Mouse (Mus musculus): Measurements from ENCODE around the gene Syngap1. TPM values are rescaled to one million over a fixed set of nuclear protein-coding genes. Genes with fewer than 3 reads are reported as not detected.

The Syngap1 gene
- total RNA-seq, 2 experiments from 2014 or later, result 3.4 to 3.5 TPM

DNA sequence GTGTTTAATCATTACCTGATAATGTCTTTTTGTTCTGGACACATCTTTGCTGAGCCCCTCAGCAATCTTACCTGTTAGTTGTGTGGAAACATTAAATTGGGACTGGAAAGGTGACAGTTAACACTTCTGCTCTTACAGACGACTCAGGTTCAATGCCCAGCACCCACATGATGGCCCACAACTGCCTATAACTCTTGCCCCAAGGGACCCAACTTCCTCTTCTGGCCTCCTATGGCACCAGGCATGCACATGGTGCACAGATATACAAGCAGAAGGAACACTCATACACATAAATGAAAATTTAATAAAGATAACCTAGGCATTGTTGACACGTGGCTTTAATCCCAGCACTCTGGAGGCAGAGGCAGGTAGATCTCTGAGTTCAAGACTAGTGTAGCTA is 38.4 kb downstream of the Syngap1 start:
- intact Hi-C loops (cut with DNase I), result no loop called here
- no peak for DNase-seq

GRCm38 (mm10) chr17:26981050-26981449 is 40.0 kb downstream of the Syngap1 start:
- intact Hi-C loops (cut with DNase I), result no loop called here
- no peak for DNase-seq

GRCm38 (mm10) chr17:26983382-26983781 is 42.3 kb downstream of the Syngap1 start:
- intact Hi-C loops (cut with DNase I), result no loop called here

DNA sequence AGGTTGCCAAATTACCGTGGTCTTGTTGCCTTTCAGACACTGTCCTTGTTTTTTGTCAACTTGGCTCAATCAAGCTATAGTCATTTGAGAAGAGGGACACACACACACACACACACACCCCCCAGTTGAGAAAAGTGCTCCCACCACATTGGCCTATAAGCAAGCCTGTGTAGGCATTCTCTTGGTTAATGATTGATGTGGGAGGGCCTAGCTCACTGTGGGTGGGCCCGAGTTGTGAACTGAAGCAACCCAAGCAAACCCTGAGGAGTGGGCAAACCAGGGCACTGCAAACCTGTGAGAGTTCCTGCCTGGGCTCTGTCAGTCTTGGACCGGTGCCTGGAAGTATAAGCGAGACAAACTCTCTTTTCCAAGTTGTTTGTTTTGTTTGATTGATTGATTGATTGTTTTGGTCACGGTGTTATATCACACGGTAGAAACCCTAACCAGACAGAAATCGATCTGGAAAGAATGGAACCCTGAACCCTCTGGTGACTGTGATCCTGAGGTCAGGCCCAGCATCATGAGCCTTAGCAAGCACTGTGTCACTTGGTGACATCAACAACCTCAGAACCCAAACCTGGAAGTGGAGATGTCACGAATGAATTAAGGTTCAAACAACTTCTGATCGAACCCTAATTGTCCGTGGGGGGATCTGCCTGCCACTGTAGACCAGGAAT is 44.6 kb downstream of the Syngap1 start:
- no peak for DNase-seq
- intact Hi-C loops (cut with DNase I), result no loop called here

More at GRCm38 (mm10) chr17:26983382-26983781, 42.3 kb downstream of the Syngap1 start:
- no peak for DNase-seq

DNA sequence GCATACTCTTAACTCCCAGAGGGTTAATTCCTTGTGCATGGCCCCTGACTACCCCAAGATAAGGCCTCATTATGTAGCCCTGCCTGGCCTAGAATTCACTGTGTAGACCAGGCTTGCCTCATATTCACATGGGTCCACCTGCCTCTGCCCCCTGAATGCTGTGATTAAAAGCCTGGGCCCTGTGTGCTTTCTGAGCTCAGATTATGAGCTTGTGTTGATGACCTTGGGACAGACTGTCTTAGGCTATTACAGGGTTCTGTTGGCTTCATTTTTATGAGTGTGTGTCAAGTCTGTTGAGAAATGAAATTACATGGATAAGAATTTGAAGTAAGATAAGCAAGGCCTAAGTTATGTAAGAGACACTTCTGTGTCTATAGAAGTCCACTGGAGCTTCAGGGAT is 49.5 kb downstream of the Syngap1 start:
- intact Hi-C loops (cut with DNase I), result no loop called here

DNA sequence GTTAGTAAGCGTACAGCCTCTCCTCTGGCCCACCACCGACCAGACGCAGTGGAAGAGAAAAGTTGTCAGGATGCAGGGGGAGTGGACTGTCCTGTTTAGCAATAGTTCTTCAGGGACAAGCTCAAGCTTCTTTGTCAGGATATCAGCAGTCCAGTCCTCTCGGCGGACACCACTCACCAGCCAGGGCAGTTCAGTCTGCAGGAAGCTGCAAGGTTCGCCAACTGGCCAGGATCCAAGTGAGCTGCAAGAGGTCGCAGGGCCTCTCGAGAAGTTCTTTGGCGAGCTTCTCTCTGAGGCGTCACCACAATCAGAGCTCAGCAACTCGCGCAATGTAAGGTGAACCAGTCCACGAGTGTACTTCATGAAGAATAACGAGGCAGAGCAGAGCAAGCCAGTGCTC is 53.4 kb downstream of the Syngap1 start:
- DNase-seq, result peak; percentile 36 to 46
- intact Hi-C loops (cut with DNase I), result no loop called here

More for the DNA sequence above, 49.5 kb downstream of the Syngap1 start:
- DNase-seq, result no peak

DNA sequence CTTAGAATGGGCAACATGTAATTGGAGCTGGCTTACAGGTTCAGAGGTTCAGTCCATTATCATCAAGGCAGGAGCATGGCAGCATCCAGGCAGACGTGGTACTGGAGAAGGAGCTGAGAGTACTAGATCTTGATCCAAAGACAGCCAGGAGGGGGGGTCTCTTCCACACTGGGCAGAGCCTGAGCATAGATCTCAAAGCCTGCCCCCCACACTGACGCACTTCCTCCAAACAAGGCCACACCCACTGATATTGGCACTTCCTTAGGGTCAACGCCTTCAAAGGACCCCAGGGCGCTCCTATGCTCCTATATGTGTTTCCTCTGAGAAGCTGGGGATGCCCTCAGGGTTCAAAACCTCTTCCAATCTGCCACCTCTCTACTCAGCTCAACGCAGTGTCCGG is 54.0 kb downstream of the Syngap1 start:
- no peak for DNase-seq
- intact Hi-C loops (cut with DNase I), result no loop called here

- no peak for DNase-seq
- intact Hi-C loops (cut with DNase I), result no loop called here
Measured at GRCm38 (mm10) chr17:26995562-26995961, 54.5 kb downstream of the Syngap1 start.

DNA sequence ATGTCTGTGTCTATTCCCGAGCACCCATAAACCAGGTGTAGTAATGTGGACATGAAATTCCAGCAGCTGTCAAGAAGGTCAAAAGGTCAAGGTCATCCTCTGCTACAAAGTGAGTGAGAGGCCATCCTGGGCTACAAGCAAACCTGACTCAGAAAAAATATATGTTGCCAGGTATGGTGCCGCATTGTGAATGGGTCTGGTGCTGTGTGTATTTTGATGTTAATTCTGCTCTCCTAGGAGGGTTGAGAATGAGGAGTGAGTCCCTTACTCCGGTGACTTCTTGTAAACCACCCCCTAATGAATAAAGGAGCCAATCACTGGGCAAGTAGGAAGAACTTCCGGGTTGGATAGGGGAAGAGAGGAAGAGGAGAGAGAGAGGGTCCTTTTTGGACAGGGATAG is 56.6 kb downstream of the Syngap1 start:
- intact Hi-C loops (cut with DNase I), result no loop called here
- DNase-seq, result no peak

GRCm38 (mm10) chr17:26998283-26998682 is 57.2 kb downstream of the Syngap1 start:
- no peak for DNase-seq
- intact Hi-C loops (cut with DNase I), result no loop called here

DNA sequence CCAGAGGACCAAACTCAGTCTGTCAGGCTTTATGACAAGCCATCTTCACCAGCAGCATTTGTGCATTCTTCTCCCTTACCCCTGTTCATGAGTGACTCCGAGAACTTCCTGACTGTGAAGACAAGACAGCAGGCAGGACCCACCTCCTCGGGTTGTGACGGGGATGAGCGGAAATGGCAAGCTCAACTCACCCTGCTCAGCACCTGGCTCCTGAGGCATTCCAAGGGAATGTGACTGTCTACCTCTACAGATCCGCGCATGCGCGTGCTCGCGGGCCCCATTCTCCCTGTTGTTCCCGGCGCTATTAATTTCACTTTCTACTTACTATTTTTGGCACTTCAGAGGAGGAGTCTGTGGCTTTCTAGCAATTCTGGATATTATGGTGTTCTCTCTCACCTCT is 58.9 kb downstream of the Syngap1 start:
- no peak for DNase-seq
- intact Hi-C loops (cut with DNase I), result no loop called here

DNA sequence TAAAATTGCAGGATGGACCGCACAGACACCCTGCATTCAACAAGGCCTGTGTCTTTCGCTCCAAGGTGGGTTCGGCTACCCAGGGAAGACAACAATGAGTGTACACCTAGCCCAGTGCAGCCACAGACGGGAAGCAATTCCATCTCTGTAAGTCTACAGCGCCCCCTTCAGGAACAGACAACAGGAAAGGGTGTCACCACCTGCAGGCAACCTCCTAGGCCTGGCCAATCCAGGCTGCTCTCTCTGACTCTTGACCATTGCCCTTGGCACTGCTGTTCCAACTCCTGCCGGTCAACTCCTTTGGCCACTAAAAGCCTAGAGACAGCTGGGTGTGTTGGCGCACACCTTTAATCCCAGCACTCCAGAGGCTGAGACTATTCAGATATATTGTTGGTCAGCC is 60.1 kb downstream of the Syngap1 start:
- intact Hi-C loops (cut with DNase I), result no loop called here
- DNase-seq, result no peak

- no peak for DNase-seq
- intact Hi-C loops (cut with DNase I), result no loop called here
Measured at GRCm38 (mm10) chr17:27001889-27002288, 60.8 kb downstream of the Syngap1 start.

DNA sequence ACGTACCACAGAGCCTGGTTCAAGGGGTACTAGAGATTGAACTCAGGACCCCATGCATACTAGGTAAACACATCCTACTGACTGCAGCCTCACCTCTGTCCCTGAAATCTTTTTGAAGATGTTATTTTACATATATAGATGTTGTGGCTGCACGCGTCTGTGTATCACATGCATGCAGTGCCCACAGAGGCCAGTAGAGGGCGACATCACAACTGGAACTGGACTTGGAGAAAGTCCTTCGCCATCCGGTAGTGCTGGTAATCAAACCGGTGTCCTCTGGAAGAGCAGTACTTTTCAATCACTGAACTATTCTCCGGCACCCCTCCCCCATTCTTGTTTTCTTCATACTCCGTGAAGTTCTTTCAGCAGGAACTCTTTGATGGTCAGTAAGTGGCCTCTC is 63.4 kb downstream of the Syngap1 start:
- peak; percentile 40 to 51 for DNase-seq
- intact Hi-C loops (cut with DNase I), result no loop called here

DNA sequence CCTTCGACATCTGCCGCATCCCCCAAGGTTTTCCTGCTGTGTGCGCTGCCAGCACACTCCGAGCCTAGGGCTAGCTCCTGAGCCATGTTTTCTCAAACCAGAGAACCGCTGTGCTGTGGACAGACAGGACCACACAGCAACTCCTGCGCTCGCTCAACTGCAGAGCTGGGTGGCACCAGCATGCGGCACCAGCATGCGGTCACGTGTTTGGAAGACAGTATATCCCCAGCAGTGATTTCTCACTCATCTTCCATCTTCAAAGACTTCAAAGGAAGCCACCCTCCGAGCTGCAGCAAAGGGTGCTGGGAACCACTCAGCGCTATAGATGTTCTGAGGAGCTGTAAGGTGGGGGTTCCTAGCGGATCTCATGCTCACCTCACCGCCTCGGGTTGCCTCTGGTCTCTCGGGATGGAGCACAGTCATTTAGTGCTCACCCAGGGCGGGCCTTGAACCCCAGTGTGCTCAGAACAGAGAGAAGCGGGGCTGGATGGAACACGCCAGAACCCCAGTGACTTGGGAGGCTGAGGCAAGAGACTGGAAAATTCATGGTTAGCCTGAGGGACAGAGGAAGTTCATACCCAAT is 63.9 kb downstream of the Syngap1 start:
- intact Hi-C loops (cut with DNase I), result no loop called here

GRCm38 (mm10) chr17:27005644-27006043 is 64.6 kb downstream of the Syngap1 start:
- intact Hi-C loops (cut with DNase I), result no loop called here
- no peak for DNase-seq

More for the DNA sequence above, 63.9 kb downstream of the Syngap1 start:
- DNase-seq, result no peak

DNA sequence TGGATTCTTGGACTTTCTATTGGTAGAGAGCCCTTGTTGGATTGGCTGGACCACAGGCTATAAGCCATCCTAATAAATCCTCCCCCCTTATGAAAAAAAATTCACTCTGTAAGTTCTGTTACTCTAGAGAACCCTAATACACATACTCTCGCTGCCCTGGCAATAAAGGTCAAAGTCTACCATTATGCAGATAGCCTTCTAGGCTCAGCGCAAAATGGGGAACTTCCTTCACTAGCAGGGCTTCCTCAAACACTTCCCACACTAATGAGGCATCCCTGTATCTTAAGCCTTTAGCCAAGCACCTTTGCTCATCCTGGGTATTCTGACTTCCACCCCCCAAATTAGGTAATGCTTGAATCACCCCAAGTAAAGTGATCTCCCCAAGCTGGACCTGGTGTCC is 67.2 kb downstream of the Syngap1 start:
- no peak for DNase-seq
- intact Hi-C loops (cut with DNase I), result no loop called here

- intact Hi-C loops (cut with DNase I), result no loop called here
- no peak for DNase-seq
Measured at GRCm38 (mm10) chr17:27011167-27011566, 70.1 kb downstream of the Syngap1 start.

- DNase-seq, result no peak
- intact Hi-C loops (cut with DNase I), result no loop called here
Measured at GRCm38 (mm10) chr17:27011998-27012672, 71.1 kb downstream of the Syngap1 start.

GRCm38 (mm10) chr17:27012909-27013308 is 71.9 kb downstream of the Syngap1 start:
- DNase-seq, result no peak
- intact Hi-C loops (cut with DNase I), result no loop called here

DNA sequence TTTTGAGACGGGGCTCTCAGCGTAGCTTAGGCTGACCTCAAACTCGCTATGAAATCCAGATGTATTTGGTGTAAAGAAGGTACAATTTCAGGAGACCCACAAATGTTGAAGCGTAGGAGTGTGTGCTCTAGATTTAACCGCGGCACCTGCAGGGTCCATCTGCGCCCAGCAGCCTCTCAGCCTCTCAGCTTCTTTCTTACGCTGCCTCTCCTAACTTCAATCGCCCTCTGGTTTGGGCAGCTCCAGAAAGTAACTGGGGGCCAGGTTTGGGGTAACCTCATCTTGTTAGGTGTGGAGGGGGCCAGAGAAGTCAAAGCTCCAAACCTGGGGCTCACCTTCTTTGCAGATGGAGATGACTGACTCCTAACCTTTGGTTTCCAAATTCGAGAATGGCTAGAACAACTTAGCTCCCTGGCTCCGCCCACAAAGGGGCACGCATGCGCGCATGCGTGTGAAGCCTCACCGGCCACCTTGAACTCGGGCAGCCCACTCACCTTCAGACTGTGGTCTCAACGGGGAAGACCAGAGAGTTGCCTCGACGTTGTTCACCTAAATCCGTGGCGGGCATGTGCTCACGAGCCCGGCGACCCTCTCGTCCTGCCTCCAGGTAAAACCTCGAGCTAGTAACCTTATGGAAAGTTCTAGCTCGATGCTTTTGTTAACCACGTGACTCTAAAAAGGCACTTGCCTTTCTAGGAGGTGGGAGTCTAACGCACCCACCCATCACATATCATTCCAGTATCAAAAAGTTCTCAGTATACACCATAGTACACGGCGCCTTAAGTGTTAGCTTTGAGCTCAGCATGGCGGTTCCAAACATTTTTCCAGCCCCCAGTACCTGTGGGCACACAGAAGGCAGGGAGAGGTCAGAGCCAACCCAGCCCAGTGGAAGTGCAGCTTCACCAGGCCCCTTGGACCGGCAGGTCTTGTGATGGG is 76.8 kb downstream of the Syngap1 start:
- DNase-seq, result peak; percentile 82 to 84
- intact Hi-C loops (cut with DNase I), result no loop called here

All from gastrocnemius, postnatal 36 days (tissue).